Mouse (Mus musculus): ENCODE measurements around the gene Cacna2d4. TPM values are rescaled to one million over a fixed set of nuclear protein-coding genes. Genes with fewer than 3 reads are reported as not detected.
A peak's percentile ranks its signal among the peaks of the same experiment; 100 is the strongest.
"Not testable (repeated sequence)": the region's sequence is repeated elsewhere in the genome, so short reads cannot be mapped to it uniquely, and the experiment has no call there.

Cacna2d4 gene
- total RNA-seq, 2 experiments from 2014 or later = 1.8 to 2.5 TPM

DNA sequence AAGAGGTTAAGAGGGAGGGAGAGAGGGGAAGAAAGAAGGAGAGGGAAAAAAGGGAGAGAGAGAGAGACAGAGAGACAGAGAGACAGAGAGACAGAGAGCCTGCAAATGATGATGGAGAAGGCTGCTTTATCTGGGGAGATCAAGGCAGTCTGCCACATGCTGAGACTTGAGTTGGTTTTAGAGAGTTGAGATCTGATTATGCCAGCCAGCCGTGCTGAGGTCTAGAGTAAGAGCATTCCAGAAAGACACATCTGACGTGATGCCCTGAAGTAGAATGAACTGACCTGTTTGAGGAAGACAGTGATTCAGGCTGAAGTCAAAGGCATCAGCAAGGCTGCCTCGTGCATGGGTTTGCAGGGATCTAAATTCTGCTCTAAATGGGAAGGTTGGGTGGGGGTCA lies 97.5 kb downstream of the Cacna2d4 start:
- DNase-seq (ENCODE audit: extremely low spot score in 1 of 2, low spot score in 1 of 2) = no peak

DNA sequence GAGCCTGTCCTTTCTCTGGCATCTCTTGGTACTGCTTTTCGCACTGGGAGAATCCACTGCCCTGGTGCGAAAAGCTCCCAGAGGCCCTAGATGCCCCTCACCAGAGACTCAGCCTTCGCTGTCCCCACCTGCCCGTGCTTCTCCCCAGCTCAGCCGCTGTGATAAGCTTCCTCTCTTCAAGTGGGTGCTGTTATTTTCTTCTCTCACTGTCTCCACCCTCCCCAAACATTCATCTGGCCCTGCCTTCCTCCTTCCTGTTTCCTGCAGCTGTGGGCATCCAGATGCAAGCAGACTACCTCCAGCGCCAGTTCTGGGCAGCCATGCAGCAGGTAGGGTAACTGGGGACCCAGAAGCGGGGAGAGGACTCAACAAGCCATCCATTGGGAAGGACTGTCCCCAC lies 99.8 kb downstream of the Cacna2d4 start:
- DNase-seq (ENCODE audit: extremely low spot score in 1 of 2, low spot score in 1 of 2) = no peak

DNA sequence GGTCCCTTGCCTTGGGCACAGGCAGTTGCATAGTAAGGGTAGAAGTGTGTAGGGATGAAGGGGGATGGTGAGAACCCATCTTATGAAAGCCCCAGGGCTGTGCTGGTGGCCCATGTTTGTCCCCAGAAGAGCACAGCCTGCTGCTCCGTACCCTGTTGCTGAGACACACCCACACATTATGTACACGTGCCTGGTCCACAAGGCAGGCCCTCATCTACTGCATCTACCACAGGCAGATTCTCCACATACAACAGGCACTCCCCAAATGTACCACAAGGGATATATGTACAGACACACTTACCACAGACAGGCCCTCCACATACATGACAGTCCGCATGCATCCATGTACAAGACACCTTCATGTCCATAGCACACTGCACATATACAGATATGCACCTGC lies 101.0 kb downstream of the Cacna2d4 start:
- no peak for DNase-seq (ENCODE audit: extremely low spot score in 1 of 2, low spot score in 1 of 2)

- DNase-seq (ENCODE audit: extremely low spot score in 1 of 2, low spot score in 1 of 2) = no peak
These were observed 102.0 kb downstream of the Cacna2d4 start for GRCm38 (mm10) chr6:119338121-119338912.

DNA sequence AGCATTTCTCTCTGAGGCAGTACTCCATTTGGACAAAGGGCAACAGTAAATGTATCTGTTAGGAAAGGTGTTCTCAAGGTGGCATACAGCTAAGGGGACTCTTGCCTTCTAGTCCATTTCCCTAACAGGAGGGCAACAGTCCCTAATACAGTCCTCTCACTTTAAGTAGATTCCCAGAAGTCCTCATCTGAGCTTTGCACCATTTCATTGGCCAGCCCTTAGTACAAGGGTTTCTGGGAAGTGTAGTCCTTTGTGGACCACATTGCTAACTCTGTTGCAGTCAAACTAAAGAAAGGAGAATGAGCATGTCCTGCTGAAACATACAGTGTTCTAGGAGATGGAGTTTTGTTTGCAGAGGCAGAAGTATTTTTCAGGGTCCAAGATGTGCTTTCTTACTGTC lies 105.1 kb downstream of the Cacna2d4 start:
- no peak for DNase-seq (ENCODE audit: extremely low spot score in 1 of 2, low spot score in 1 of 2)

DNA sequence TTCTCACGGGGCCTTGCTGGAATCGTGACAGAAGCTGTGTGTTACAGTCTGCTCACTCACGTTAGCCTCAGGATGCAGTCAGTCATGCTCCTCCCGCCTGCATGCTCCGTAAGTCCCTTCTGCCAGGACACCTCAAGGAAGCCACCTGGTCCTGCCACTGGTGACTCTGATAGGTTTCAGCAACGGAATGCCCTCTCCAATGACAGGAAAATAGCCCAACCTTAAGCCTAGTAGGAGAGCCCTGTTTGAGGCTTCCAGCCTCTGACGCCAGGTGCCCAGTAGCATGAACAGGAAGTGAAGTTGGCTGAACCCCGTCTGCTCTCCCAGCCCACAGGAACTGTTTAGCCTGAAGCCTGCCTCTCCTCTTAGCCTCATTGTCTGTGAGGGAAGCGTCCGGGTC lies 109.9 kb downstream of the Cacna2d4 start:
- DNase-seq (ENCODE audit: extremely low spot score in 1 of 2, low spot score in 1 of 2) = no peak

DNA sequence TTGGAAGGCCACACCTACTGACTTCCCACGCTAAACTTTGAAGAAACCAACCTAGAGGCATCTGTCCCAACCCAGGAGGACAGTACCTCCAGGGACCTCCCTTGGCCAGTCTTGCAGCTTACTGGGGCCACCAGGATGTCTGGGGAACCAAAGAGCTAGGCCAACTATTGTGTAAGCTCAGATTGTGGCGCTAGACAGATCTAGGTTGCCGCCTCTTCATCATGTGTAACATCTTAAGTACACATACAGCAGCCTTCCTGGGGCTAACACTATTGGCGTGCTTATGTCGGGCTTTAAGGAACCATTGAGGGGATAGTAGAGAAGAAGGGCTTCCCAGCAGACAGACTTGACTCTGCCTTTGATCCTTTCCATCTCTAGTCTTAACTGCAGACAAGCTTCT lies 111.5 kb downstream of the Cacna2d4 start:
- no peak for DNase-seq (ENCODE audit: extremely low spot score in 1 of 2, low spot score in 1 of 2)

GRCm38 (mm10) chr6:119348234-119348633 lies 111.9 kb downstream of the Cacna2d4 start:
- DNase-seq (ENCODE audit: extremely low spot score in 1 of 2, low spot score in 1 of 2) = peak; percentile 88 to 98

DNA sequence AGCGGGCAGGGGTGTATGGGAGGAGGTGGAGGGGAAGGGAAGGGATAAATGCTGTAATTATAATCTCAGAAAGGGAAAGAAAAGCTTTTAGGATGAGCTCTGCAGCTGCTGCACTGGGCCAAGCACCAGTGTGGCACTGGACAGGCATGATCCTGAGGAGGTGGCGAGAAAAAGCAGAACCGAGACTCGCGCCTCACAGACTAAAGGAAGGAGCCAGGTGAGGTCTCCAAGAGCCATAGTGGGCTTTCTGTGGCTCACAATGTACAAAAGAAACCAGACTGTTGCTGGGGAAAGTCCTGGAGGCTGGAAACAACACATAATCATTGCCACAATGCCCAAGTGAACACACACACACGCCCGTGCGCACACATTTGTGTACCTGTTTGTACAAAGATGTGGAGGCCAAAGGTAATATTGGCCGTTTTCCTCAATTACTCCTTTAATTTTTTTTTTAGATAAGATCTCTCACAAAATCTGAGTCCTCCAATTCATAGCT lies 114.4 kb downstream of the Cacna2d4 start:
- no peak for DNase-seq (ENCODE audit: extremely low spot score in 1 of 2, low spot score in 1 of 2)

DNA sequence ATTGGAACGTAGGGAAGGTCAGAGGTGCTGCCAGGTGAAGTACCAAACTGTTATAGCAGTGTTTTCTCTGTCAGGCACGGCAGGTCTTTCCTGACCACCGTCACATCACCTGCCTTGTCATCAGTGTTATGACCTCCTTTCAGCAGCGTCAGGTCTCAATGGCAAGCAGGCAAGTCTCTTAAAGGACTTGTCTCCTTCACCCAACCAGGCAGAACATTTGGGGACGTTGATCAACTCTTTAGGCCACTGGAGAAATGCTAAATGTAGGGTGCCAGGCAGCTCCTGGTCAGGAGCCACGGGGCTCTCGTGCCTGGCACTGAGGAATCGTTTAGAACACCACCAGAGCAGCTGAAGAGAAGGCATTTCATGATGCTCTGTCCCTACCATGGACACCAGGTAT lies 115.3 kb downstream of the Cacna2d4 start:
- no peak for DNase-seq (ENCODE audit: extremely low spot score in 1 of 2, low spot score in 1 of 2)

- DNase-seq (ENCODE audit: extremely low spot score in 1 of 2, low spot score in 1 of 2) = no peak
These were observed 116.2 kb downstream of the Cacna2d4 start for GRCm38 (mm10) chr6:119352501-119352900.

DNA sequence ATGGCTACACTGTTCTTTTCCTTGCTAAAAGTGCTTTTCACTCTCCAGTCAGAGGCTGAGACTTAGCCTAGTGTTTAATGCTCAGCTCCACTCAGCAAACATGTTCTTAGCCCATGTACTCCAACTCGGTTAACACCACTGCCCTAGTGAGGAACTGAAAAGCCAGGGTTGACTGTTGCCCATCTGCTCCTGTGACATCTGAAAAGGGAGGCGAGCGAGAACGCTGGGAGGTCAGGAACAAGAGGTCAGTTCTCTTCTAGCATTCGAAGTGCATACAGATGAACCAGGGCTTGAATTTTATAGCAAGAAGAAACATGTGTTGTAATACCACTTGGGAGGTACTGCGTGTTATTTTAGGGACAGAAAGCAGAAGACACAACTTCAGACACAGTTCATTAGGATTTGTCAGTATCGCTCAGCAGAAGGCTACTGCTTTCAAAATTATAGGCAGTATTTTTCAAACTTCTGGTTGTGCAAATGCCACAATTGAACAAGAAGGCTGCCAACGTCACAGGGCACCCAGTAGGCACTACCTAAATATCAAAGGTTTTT lies 121.8 kb downstream of the Cacna2d4 start:
- DNase-seq (ENCODE audit: extremely low spot score in 1 of 2, low spot score in 1 of 2) = no peak

DNA sequence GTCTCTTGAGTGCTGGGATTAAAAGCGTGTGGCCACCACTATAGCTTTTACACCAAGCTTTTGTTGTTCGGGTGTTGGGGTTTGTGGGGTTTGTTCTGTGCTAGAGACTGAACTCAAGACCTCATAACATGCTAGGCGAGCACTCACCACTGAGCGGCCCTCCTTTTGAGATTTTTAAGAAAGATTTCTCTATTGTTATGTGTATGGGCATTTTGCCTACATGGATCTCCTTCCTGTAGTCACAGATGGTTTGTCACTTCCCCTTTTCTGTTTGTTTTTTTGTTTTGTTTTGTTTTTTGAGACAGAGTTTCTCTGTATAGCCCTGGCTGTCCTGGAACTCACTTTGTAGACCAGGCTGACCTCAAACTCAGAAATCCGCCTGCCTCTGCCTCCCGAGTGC lies 123.9 kb downstream of the Cacna2d4 start:
- DNase-seq (ENCODE audit: extremely low spot score in 1 of 2, low spot score in 1 of 2) = not testable (repeated sequence)

- DNase-seq (ENCODE audit: extremely low spot score in 1 of 2, low spot score in 1 of 2) = no peak
These were observed 124.8 kb downstream of the Cacna2d4 start for GRCm38 (mm10) chr6:119360925-119361702.

DNA sequence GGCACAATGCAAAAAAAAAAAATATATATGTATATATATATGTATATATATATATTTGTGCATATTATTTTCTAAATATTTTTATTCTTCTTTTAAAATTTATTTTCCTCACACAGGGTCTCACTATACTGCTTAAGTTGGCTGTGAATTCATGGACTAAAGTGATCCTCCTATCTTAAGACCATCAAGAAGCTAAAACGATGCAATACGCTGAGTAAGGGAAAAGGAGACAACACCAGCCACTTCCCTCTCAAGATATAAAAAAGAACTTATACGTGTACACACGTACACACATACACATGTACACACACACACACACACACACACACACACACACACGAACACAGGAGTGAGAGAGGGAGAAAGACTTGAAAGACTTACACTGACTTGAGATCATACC lies 127.3 kb downstream of the Cacna2d4 start:
- DNase-seq (ENCODE audit: extremely low spot score in 1 of 2, low spot score in 1 of 2) = no peak

DNA sequence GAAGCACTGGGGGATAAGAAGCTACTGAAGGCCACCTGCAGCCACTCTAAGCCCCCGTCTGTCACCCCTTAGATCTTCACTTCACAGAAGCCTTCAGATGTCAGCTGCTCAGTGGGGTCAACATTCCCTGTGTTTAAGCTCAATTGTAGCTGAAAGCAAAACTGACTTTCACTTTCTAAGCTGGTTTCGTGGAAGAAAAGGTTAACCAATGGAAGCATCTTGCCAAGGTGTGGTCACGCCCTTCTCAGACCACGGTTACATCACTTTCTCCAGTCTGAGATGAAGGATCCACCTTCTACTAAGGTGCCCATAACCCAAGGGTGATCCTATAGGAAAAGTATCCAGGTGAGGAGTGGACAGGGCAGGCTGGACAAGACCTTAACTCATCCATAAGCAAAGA lies 130.5 kb downstream of the Cacna2d4 start:
- not testable (repeated sequence) for DNase-seq (ENCODE audit: extremely low spot score in 1 of 2, low spot score in 1 of 2)

DNA sequence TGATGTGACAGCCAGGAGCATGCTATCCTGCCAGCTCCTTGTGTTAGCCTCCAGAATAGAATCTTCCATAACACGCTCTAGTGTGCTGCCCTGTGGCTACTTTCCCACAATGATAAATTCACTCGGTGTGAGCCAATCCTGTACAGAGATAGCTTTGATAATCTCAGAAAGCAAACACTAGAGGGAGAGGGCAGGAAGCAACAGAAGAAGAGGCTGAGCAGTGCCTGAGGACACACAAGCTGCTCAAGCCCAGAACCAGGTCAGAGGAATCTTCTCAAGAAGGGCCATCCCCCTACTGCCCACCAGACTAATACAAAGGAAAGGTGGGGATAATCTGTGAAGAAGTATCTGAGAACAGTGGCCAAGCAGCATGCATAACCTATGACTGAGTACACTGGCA lies 131.1 kb downstream of the Cacna2d4 start:
- no peak for DNase-seq (ENCODE audit: extremely low spot score in 1 of 2, low spot score in 1 of 2)

DNA sequence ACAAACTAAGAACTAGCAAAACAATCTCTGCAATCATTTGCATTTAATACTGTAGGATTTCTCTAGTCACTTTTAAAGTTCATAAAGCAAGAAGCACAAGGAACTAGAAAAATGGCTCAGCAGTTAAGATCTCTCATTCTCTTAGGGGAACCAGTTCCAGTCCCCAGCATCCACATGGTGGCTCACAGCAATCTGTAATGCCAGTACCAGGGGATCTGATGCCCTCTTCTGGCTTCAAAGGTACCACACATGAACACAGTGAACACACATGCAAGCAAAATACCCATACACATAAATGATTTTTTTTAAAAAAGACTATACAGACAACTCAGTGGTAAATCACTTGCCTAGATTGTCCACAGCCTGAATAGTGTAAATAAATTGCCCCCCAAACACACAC lies 135.3 kb downstream of the Cacna2d4 start:
- no peak for DNase-seq (ENCODE audit: extremely low spot score in 1 of 2, low spot score in 1 of 2)

DNA sequence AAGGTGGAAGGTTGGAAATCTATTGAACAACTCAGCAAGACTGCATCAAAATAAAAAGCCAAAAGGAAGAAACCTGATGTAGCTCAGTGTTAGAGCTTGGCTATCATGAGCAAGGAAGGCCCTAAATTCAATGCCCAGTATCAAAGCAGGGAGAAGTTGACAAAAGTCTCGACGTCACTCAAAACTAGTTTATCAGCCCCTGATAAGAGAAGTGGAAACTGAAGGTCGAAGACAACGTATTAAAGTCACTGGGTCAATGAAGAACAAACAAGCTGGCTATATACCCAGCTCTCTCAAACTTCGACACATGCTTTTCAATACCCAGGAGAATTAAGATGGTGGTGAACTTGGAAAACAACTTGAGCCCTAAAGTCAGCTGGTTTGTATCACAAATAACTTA lies 135.9 kb downstream of the Cacna2d4 start:
- no peak for DNase-seq (ENCODE audit: extremely low spot score in 1 of 2, low spot score in 1 of 2)

DNA sequence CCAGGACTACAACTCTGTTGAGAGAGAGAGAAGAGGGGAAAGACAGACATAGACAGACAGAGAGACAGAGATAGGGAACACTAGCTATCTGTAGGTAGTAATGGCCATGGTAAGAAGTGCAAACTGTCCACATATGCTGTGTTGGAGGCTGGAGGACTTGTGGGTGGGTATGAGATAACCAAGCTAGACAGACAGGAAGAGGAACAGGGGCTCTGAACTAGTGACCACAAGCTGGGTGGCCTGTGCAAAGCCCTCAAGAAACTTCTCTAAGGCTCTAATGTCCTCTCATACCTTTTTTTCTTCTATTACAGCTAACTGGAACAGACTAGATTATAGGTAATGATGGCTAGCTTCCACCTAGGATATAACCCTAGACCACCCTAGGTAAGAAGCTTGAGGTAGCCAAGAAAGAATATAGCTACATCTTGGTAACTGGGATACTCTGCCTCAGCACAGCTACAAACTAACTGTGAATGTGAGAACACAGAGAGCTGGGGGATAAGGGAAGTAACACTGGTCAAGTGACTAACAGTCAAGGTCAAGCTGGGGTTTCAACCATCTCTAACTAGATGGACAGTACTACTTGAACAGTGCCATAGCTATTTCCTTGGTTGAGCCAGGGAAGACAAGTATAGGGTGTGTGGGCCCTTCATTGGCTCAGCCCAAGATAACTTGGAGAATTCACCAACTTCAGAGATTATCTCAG lies 136.8 kb downstream of the Cacna2d4 start:
- no peak for DNase-seq (ENCODE audit: extremely low spot score in 1 of 2, low spot score in 1 of 2)

GRCm38 (mm10) chr6:119375035-119375434 lies 138.7 kb downstream of the Cacna2d4 start:
- DNase-seq (ENCODE audit: extremely low spot score in 1 of 2, low spot score in 1 of 2) = no peak

All from layer of hippocampus, postnatal 25 days (tissue).